Mouse (Mus musculus) cortical plate, adult 2 months (tissue): ENCODE measurements around the gene Agpat3.

Experiments
- CTCF ChIP-seq: fragments of 200-500 bp; IDR thresholded peaks from 2 replicates; pipeline ENCODE4 v1.5.1; 2011; ENCODE audit warnings: mild to moderate bottlenecking, control low read depth, low read length; ENCODE audit not compliant: insufficient read depth; ENCODE audit errors: extremely low read depth
- POLR2A ChIP-seq: fragments of 200-500 bp; IDR thresholded peaks from 2 replicates; pipeline ENCODE4 v1.6.1; 2011; ENCODE audit warnings: mild to moderate bottlenecking, low read length, control low read depth; ENCODE audit not compliant: insufficient read depth; ENCODE audit errors: extremely low read depth

- no peak for TF ChIP-seq POLR2A
- TF ChIP-seq CTCF = no peak
Observed at GRCm38 (mm10) chr10:78284812-78285211, 67.5 kb downstream of the Agpat3 start.
